Mouse (Mus musculus): ENCODE data around the gene Plscr2. TPM values are rescaled to one million over a fixed set of nuclear protein-coding genes. Genes with fewer than 3 reads are reported as not detected.

Gene Plscr2
- total and polyA plus RNA-seq, 2 experiments: 13.9 to 51.6 TPM

DNA sequence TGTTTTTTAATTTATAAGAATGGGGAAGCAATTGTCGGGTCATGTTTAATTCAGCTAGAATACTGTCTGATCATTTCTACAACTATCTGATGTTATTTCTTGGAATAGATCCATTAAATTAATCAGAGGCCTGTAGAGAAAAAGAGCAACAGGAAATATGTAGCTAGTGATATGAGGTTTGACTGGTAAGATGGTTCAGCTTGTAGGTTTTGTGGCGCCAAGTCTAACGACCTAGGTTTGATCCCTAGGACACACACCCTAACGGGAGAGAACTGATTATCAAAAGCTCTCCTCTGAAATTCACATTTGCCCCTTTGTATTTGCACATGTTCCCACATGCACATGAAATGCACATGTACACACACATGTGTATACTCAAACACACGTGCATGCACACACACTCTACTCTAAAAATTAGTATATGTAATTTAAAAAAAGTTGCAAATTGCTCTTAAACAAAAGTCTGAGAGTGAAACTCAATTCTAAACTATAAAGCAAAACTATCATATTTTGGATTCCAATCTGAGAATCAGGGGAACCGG, 59.9 kb downstream of the Plscr2 start:
- no peaks in the 10 kb centered on the region for H3K36me3 ChIP-seq (ENCODE audit: control insufficient read depth, insufficient read depth, low read length)
- TF ChIP-seq POLR2A (IDR thresholded peaks at IDR 0.05; ENCODE audit: extremely low read depth, insufficient read depth, low read length): no peak
- no peak for TF ChIP-seq CTCF (IDR thresholded peaks at IDR 0.05; ENCODE audit: low read depth, low read length)
- H3K4me3 ChIP-seq (ENCODE audit: insufficient read depth, low read depth, low read length): no peak overlapping the region
- no peaks in the 10 kb centered on the region for H3K79me2 ChIP-seq (ENCODE audit: control insufficient read depth, insufficient read depth, low read length)
- H3K4me1 ChIP-seq (ENCODE audit: control insufficient read depth, insufficient read depth, low read length): no peaks in the 10 kb centered on the region
- DNase-seq (ENCODE audit: extremely low read depth, low read depth, low spot score): no peak
- H3K27me3 ChIP-seq (ENCODE audit: control insufficient read depth, insufficient read depth, low read length): no peaks in the 10 kb centered on the region
- WGBS: 83% methylated on average over 6 of the region's 6 CpGs
- H3K9ac ChIP-seq (ENCODE audit: low read depth, low read length): no peak overlapping the region
- H3K27ac ChIP-seq (replicated peaks; ENCODE audit: insufficient read depth, low read depth, low read length): no peak overlapping the region

DNA sequence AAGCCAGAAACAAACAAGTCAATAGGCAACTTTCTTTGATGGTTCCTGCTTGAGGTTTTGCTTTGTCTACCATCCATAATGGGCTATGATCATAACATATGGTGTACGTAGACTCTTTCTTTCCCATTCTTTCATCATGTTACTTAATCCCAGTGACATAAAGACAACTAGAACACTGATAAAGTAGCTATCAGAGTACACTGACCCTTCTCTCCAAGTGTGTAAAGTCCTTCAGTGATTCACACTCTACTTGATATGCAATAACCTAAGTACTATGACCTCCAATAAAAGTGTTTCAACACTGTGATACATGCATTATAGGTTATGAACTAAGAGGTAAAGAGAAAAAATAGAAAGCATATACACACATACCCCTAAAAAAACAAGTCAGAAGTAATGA, 61.7 kb downstream of the Plscr2 start:
- no peak for TF ChIP-seq CTCF (IDR thresholded peaks at IDR 0.05; ENCODE audit: low read depth, low read length)
- TF ChIP-seq POLR2A (IDR thresholded peaks at IDR 0.05; ENCODE audit: extremely low read depth, insufficient read depth, low read length): no peak
- 96% methylated on average over 1 of the region's 1 CpGs for WGBS
- H3K4me3 ChIP-seq (ENCODE audit: insufficient read depth, low read depth, low read length): no peak overlapping the region
- H3K27me3 ChIP-seq (ENCODE audit: control insufficient read depth, insufficient read depth, low read length): no peaks in the 10 kb centered on the region
- H3K79me2 ChIP-seq (ENCODE audit: control insufficient read depth, insufficient read depth, low read length): no peaks in the 10 kb centered on the region
- H3K4me1 ChIP-seq (ENCODE audit: control insufficient read depth, insufficient read depth, low read length): no peaks in the 10 kb centered on the region
- DNase-seq (ENCODE audit: extremely low read depth, low read depth, low spot score): no peak
- H3K9ac ChIP-seq (ENCODE audit: low read depth, low read length): no peak overlapping the region
- H3K27ac ChIP-seq (replicated peaks; ENCODE audit: insufficient read depth, low read depth, low read length): no peak overlapping the region
- H3K36me3 ChIP-seq (ENCODE audit: control insufficient read depth, insufficient read depth, low read length): no peaks in the 10 kb centered on the region

DNA sequence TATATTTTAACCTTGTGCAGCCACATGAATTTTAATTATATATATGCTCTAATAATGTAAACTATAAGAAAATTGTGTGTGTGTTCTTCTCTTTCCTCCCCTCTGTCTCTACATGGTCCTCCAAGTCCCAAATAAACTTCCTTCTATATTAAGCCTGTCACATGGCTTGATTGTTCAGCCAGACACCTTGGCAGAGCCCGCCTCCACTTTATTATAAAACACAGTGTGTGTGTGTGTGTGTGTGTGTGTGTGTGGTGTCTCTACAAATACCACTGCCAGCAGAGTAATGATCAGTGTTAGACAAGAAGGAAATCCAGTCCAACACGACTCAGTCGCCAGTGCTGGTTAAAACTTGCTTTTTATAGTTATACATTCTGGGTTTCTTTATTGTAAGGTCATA, 62.3 kb downstream of the Plscr2 start:
- H3K27me3 ChIP-seq (ENCODE audit: control insufficient read depth, insufficient read depth, low read length): no peaks in the 10 kb centered on the region
- no peak overlapping the region for H3K9ac ChIP-seq (ENCODE audit: low read depth, low read length)
- TF ChIP-seq POLR2A (IDR thresholded peaks at IDR 0.05; ENCODE audit: extremely low read depth, insufficient read depth, low read length) (no peak), CTCF (IDR thresholded peaks at IDR 0.05; ENCODE audit: low read depth, low read length) (no peak)
- no peak for DNase-seq (ENCODE audit: extremely low read depth, low read depth, low spot score)
- no peak overlapping the region for H3K27ac ChIP-seq (replicated peaks; ENCODE audit: insufficient read depth, low read depth, low read length)
- H3K79me2 ChIP-seq (ENCODE audit: control insufficient read depth, insufficient read depth, low read length): no peaks in the 10 kb centered on the region
- H3K4me1 ChIP-seq (ENCODE audit: control insufficient read depth, insufficient read depth, low read length): no peaks in the 10 kb centered on the region
- 85% methylated on average over 3 of the region's 3 CpGs for WGBS
- no peaks in the 10 kb centered on the region for H3K36me3 ChIP-seq (ENCODE audit: control insufficient read depth, insufficient read depth, low read length)
- no peak overlapping the region for H3K4me3 ChIP-seq (ENCODE audit: insufficient read depth, low read depth, low read length)

DNA sequence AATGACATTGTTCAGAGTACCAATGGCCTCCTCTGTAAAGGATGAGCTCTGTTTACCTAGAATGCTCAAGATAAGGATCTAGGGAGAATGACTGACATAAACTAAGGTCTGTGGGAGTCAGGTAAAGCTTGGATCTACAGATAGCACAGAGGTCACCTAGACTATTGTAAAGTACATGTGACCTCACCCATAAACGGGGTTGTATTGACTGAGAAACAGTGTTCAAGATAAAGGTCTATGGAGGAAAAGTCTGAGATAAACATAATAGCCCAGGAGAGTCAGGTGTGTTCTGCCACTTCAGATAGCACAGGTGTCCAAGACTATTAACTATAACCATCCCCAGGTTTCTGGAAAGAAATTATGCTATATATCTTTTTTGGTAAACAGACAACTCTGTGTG, 63.6 kb downstream of the Plscr2 start:
- 45% methylated on average over 1 of the region's 1 CpGs for WGBS
- Histone ChIP-seq H3K9ac (ENCODE audit: low read depth, low read length) (no peak overlapping the region), H3K27me3 (ENCODE audit: control insufficient read depth, insufficient read depth, low read length) (no peaks in the 10 kb centered on the region), H3K4me3 (ENCODE audit: insufficient read depth, low read depth, low read length) (no peak overlapping the region), H3K27ac (replicated peaks; ENCODE audit: insufficient read depth, low read depth, low read length) (no peak overlapping the region), H3K36me3 (ENCODE audit: control insufficient read depth, insufficient read depth, low read length) (no peaks in the 10 kb centered on the region), H3K4me1 (ENCODE audit: control insufficient read depth, insufficient read depth, low read length) (no peaks in the 10 kb centered on the region), H3K79me2 (ENCODE audit: control insufficient read depth, insufficient read depth, low read length) (no peaks in the 10 kb centered on the region)
- DNase-seq (ENCODE audit: extremely low read depth, low read depth, low spot score): no peak
- TF ChIP-seq CTCF (IDR thresholded peaks at IDR 0.05; ENCODE audit: low read depth, low read length) (no peak), POLR2A (IDR thresholded peaks at IDR 0.05; ENCODE audit: extremely low read depth, insufficient read depth, low read length) (no peak)

Other genes starting within 250 kb of the Plscr2 start
- gene Plscr5, start 82.7 kb upstream of the Plscr2 start, total RNA-seq (2014; rRNA removed): not detected in 2 replicates
- gene Plscr5, start 82.7 kb upstream of the Plscr2 start, polyA plus RNA-seq (2012; rRNA removed): not detected in 2 replicates
- gene Plscr1, start 25.9 kb upstream of the Plscr2 start, total RNA-seq (2014; rRNA removed): 13.5 and 18.3 TPM in 2 replicates
- 7.1 and 9.9 TPM in 2 replicates for gene Plscr1, start 25.9 kb upstream of the Plscr2 start, polyA plus RNA-seq (2012; rRNA removed)
- gene 1700057G04Rik, start 33.8 kb downstream of the Plscr2 start, total RNA-seq (2014; rRNA removed): not detected in 2 replicates
- gene 1700057G04Rik, start 33.8 kb downstream of the Plscr2 start, polyA plus RNA-seq (2012; rRNA removed): not detected in 2 replicates
- gene Plscr4, start 181.8 kb downstream of the Plscr2 start, total RNA-seq (2014; rRNA removed): 2.1 and 2.6 TPM in 2 replicates
- gene Plscr4, start 181.8 kb downstream of the Plscr2 start, polyA plus RNA-seq (2012; rRNA removed): 0.87 and 1.6 TPM in 2 replicates

All from liver, adult 2 months (tissue).